Mouse (Mus musculus) bone marrow, adult 2 months (tissue): ENCODE measurements around the gene Acta1.

Source experiments
- CTCF ChIP-seq: fragments of 200-500 bp; IDR thresholded peaks from 2 replicates; pipeline ENCODE4 v1.5.1; 2011; ENCODE audit warnings: low read length, control low read depth; ENCODE audit not compliant: control insufficient read depth, insufficient read depth
- POLR2A ChIP-seq: fragments of 200-500 bp; IDR thresholded peaks from 2 replicates; pipeline ENCODE4 v1.6.1; 2011; ENCODE audit warnings: low read depth, mild to moderate bottlenecking, control low read depth, low read length, borderline replicate concordance; ENCODE audit not compliant: control insufficient read depth

DNA sequence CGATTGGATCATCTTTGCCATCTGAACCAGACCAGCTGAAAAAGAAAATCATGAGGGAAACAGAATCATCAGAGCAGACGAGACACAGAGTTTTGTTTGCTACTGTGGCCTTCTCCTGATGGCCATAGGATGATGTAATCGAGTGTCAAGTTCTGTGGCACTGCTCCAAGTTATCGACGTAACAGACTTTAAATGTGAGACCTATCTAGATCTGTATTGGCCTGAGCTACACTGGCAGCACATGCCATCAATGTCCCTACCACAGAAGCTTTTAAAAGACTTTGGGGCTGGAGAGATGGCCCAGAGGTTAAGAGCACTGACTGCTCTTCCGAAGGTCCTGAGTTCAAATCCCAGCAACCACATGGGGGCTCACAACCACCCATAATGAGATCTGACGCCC lies 8.1 kb upstream of the Acta1 start:
- TF ChIP-seq CTCF, result no peak
- no peak for TF ChIP-seq POLR2A
